Mouse (Mus musculus): ENCODE measurements at regions not wholly inside any gene's neighbourhood (a gene's known extent, or its start where the extent isn't known, plus 50 kb on each side); places are given as distances from the start of the nearest gene placed in this dataset.

GRCm38 (mm10) chr6:7790040-7790439, 54.6 kb upstream of the C1galt1 start:
- Histone ChIP-seq H3K4me2 (no peak overlapping the region), H3K27ac (replicated peaks) (no peak overlapping the region), H3K27me3 (no peaks in the 10 kb centered on the region), H3K4me3 (replicated peaks) (no peak overlapping the region), H3K9ac (no peak overlapping the region), H3K9me3 (replicated peaks) (no peaks in the 10 kb centered on the region), H3K4me1 (replicated peaks) (no peaks in the 10 kb centered on the region), H3K36me3 (replicated peaks) (no peaks in the 10 kb centered on the region)
- 27% methylated on average over 3 of the region's 3 CpGs for WGBS (ENCODE audit: insufficient replicate concordance)
- no peak for ATAC-seq (ENCODE audit: insufficient read depth)

DNA sequence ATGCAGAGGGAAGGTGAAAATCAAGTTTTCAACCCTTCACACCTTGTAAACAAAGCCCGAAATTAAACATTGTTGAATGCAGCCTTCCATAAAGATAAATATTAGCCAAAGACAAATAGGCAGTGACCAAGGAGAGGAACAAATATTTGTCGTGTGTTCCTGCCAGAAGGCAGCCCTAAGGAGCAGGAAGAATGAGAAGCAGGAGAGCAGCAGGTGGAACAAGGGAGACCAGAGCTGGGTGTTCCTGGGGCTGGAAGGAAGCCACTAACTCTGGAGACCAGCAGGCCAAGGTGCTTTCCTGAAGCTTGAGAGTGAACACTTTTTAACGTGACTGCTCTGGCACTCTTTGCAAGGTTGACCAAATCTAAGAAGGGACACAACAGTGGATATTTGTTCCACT, 55.6 kb upstream of the C1galt1 start:
- no peaks in the 10 kb centered on the region for H3K9me3 ChIP-seq (replicated peaks)
- no peak overlapping the region for H3K9ac ChIP-seq
- H3K27ac ChIP-seq (replicated peaks) = no peak overlapping the region
- ATAC-seq (ENCODE audit: insufficient read depth) = no peak
- H3K4me1 ChIP-seq (replicated peaks) = 0 out of 2 replicates have a peak, but pooled peaks cover 2% of the 10 kb centered on the region
- H3K36me3 ChIP-seq (replicated peaks) = no peaks in the 10 kb centered on the region
- H3K4me2 ChIP-seq = no peak overlapping the region
- 56% methylated on average over 3 of the region's 3 CpGs for WGBS (ENCODE audit: insufficient replicate concordance)
- no peak overlapping the region for H3K4me3 ChIP-seq (replicated peaks)
- no peaks in the 10 kb centered on the region for H3K27me3 ChIP-seq

DNA sequence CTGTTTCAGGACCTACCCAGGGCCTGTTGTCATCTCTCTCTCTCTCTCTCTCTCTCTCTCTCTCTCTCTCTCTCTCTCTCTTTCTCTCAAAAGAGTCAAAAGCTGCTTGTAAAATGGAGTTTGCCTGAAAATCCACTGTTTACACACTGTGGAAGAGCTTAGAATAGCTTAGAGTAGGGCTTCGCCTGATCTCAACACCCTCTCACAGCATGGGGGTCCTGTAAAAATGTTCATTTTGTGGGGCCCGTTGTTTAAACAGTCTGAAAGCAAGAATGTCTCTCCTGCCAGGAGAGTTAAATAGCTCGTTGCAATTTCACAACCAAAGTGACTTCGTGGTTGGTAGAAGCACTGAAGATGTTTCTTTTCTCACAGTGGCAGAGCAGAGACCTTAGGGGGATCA, 59.2 kb upstream of the C1galt1 start:
- Histone ChIP-seq H3K27me3 (no peaks in the 10 kb centered on the region), H3K4me1 (replicated peaks) (peaks cover 20% of the 10 kb centered on the region), H3K4me3 (replicated peaks) (no peak overlapping the region), H3K9ac (no peak overlapping the region), H3K4me2 (no peak overlapping the region), H3K27ac (replicated peaks) (no peak overlapping the region), H3K36me3 (replicated peaks) (no peaks in the 10 kb centered on the region), H3K9me3 (replicated peaks) (no peaks in the 10 kb centered on the region)
- no peak for ATAC-seq (ENCODE audit: insufficient read depth)
- 53% methylated on average over 4 of the region's 4 CpGs for WGBS (ENCODE audit: insufficient replicate concordance)

DNA sequence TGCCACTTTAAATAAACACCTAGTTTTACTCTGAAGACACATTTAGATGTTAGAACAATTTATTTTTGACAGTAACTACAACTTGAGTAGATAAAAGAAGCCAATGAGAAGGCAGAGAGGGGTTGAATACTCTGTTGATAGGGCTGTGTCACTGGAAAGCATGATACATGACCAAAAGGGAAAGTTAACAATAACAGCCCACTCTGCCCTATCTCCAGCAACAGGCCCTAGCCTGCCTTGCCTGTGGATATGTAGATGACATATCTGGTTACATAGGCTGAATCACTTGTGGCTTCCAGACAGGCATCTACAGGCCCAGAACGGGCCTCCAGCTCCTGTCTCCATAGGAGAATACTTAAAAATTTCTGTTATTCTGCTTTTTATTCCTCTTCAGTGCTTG, 61.6 kb upstream of the C1galt1 start:
- ATAC-seq (ENCODE audit: insufficient read depth) = peak; percentile 87
- H3K9ac ChIP-seq = no peak overlapping the region
- WGBS (ENCODE audit: insufficient replicate concordance) = 11% methylated on average over 1 of the region's 1 CpGs
- H3K27me3 ChIP-seq = no peaks in the 10 kb centered on the region
- H3K36me3 ChIP-seq (replicated peaks) = no peaks in the 10 kb centered on the region
- no peak overlapping the region for H3K4me3 ChIP-seq (replicated peaks)
- H3K9me3 ChIP-seq (replicated peaks) = no peaks in the 10 kb centered on the region
- H3K27ac ChIP-seq (replicated peaks) = peak overlapping the region; percentile 73
- H3K4me2 ChIP-seq = peak overlapping the region; percentile 21; the same call in 1 of the 2 replicates
- H3K4me1 ChIP-seq (replicated peaks) = peaks cover 41% of the 10 kb centered on the region

DNA sequence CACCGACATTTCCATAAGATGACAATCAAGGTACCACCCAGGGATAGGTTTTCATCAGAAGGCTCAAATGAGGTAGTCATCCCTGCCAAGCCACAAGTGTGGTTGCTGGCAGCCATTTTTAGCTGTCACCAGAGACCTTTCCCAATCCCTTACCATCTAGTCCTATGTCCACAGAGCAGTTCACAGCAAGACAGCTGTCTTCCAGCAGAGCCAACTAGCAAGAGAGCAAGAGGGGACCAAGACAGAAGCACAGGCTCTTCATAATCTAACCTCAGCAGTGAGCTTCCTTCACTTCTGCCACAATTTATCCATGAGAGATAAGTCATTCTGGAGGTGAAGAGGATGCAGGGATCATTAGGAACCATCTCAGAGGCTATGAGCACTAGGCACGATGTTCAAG, 64.7 kb upstream of the C1galt1 start:
- Histone ChIP-seq H3K9me3 (replicated peaks) (no peaks in the 10 kb centered on the region), H3K27me3 (no peaks in the 10 kb centered on the region), H3K4me2 (no peak overlapping the region), H3K27ac (replicated peaks) (no peak overlapping the region), H3K36me3 (replicated peaks) (no peaks in the 10 kb centered on the region), H3K4me3 (replicated peaks) (no peak overlapping the region), H3K9ac (no peak overlapping the region), H3K4me1 (replicated peaks) (peaks cover 47% of the 10 kb centered on the region)
- ATAC-seq (ENCODE audit: insufficient read depth) = no peak
- WGBS (ENCODE audit: insufficient replicate concordance) = 65% methylated on average over 2 of the region's 2 CpGs

DNA sequence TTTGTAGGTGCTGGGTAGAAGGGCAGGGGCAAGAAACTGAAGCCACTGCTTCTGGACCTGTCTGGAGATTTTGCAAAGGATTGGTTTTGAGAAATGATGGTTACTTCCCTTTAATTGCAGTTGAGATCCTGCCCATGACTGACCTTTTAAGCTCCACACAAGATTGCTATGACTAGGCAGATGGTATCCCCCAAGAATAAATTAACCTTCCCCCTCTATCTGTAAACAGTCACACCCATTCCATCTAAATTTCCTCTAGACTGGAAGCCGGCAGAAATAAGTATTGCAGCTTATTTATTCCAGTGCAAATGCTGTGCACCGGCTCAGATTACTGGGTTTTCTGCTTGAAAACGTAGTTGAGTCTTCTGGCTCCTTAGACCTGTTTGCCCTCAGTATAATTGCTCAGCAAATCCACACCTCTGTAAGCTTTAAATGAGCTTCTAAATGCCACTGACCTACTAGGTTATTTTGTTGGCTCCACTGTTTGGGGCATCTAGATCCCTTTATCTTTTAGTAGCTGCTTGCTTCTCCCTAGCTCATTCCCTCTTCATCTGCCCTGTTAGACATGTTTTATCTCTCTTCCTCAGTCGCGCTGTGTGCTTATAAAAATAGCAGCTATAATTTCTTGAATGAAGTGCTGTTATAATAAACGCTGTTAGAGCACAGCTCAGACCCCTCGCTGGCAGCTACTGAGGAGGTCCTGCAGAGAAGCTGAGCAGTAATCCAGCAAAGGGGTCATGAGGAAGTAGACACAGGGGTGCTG, 65.8 kb upstream of the C1galt1 start:
- Histone ChIP-seq H3K9ac (no peak overlapping the region), H3K9me3 (replicated peaks) (no peaks in the 10 kb centered on the region), H3K4me3 (replicated peaks) (peak overlapping the region; percentile 9; the same call in 1 of the 2 replicates), H3K36me3 (replicated peaks) (no peaks in the 10 kb centered on the region), H3K4me1 (replicated peaks) (peaks cover 43% of the 10 kb centered on the region), H3K27me3 (no peaks in the 10 kb centered on the region), H3K27ac (replicated peaks) (peak overlapping the region; percentile 79), H3K4me2 (peak overlapping the region; percentile 57)
- WGBS (ENCODE audit: insufficient replicate concordance) = 22% methylated on average over 7 of the region's 7 CpGs
- peak; percentile 74 for ATAC-seq (ENCODE audit: insufficient read depth)

DNA sequence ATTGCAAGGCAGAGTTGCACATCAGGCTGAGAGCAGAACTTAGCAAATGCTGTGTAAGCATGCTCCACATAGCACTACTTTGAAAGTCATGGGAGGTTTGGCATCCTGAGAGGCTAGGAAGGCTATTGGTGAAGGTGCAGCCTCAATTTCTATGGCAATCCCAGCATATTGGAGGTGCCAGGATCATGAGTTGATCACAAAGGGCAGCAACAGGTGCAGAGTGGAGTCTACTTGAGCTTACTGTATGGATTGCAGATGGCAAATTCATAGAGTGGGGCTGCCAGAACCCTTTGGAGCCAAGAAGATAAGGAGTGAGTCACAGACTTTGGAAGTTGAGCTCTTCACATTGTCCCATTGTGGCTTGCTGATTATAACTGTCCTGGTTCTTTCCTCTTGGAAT, 75.4 kb upstream of the Asns start:
- no peaks in the 10 kb centered on the region for H3K4me1 ChIP-seq (replicated peaks)
- no peaks in the 10 kb centered on the region for H3K9me3 ChIP-seq (replicated peaks)
- H3K27me3 ChIP-seq = no peaks in the 10 kb centered on the region
- no peak overlapping the region for H3K27ac ChIP-seq (replicated peaks)
- no peak for ATAC-seq (ENCODE audit: insufficient read depth)
- no peak overlapping the region for H3K4me2 ChIP-seq
- H3K4me3 ChIP-seq (replicated peaks) = no peak overlapping the region
- no peak overlapping the region for H3K9ac ChIP-seq
- H3K36me3 ChIP-seq (replicated peaks) = no peaks in the 10 kb centered on the region

DNA sequence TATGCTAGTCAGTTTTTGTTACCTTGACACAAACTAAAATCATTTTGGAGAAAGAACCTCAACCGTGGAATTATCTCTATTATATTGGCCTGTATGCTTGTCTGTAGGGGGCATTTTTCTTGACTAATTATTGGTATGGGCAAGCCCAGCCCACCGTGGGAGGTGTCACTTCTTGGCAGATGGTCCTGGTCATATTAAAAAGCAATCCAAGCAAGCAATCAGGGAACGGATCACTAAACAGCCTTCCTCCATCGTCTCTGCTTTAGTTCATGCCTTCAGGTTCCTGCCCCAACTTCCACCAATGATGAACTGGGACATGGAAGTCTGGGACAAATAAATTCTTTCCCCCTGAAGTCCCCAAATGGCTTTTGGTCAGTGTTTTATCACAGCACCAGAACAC, 74.6 kb upstream of the Asns start:
- no peak overlapping the region for H3K4me3 ChIP-seq (replicated peaks)
- no peaks in the 10 kb centered on the region for H3K36me3 ChIP-seq (replicated peaks)
- H3K4me1 ChIP-seq (replicated peaks) = no peaks in the 10 kb centered on the region
- H3K27me3 ChIP-seq = no peaks in the 10 kb centered on the region
- 67% methylated on average over 4 of the region's 4 CpGs for WGBS (ENCODE audit: insufficient replicate concordance)
- H3K9ac ChIP-seq = no peak overlapping the region
- no peak overlapping the region for H3K4me2 ChIP-seq
- no peaks in the 10 kb centered on the region for H3K9me3 ChIP-seq (replicated peaks)
- H3K27ac ChIP-seq (replicated peaks) = no peak overlapping the region
- no peak for ATAC-seq (ENCODE audit: insufficient read depth)

DNA sequence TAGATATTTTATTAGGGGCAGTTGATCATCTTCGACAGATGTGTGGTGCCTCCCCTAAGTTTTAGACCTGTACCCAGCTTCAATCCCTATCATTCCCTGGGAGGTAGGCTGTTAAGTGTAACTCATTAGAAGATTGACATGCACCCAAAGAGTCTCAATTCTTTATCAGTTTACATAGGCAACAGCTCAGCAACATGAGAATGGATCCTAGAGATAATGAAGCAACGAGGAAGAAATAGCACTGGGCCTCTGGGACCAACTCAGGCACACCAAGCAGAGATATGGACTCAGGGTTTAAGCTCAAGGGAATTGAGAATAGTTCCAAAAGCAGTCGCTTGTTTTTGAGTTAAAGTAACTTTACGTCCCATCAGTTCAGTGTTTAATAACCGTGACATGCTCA, 66.3 kb upstream of the Asns start:
- Histone ChIP-seq H3K9me3 (replicated peaks) (no peaks in the 10 kb centered on the region), H3K4me3 (replicated peaks) (no peak overlapping the region), H3K4me1 (replicated peaks) (peaks cover 23% of the 10 kb centered on the region), H3K9ac (no peak overlapping the region), H3K27ac (replicated peaks) (0 out of 2 replicates have a peak overlapping the region, but pooled peaks have one; percentile 2), H3K36me3 (replicated peaks) (no peaks in the 10 kb centered on the region), H3K27me3 (no peaks in the 10 kb centered on the region), H3K4me2 (peak overlapping the region; percentile 8; the same call in 1 of the 2 replicates)
- WGBS (ENCODE audit: insufficient replicate concordance) = 28% methylated on average over 5 of the region's 5 CpGs
- ATAC-seq (ENCODE audit: insufficient read depth) = peak; percentile 95

GRCm38 (mm10) chr6:7753895-7754294, 60.8 kb upstream of the Asns start:
- no peaks in the 10 kb centered on the region for H3K36me3 ChIP-seq (replicated peaks)
- no peak overlapping the region for H3K4me2 ChIP-seq
- H3K9ac ChIP-seq = no peak overlapping the region
- no peaks in the 10 kb centered on the region for H3K9me3 ChIP-seq (replicated peaks)
- no peak overlapping the region for H3K4me3 ChIP-seq (replicated peaks)
- 55% methylated on average over 2 of the region's 2 CpGs for WGBS (ENCODE audit: insufficient replicate concordance)
- H3K27me3 ChIP-seq = no peaks in the 10 kb centered on the region
- no peak for ATAC-seq (ENCODE audit: insufficient read depth)
- H3K27ac ChIP-seq (replicated peaks) = no peak overlapping the region
- peaks cover 4% of the 10 kb centered on the region; the same call in 1 of the 2 replicates for H3K4me1 ChIP-seq (replicated peaks)

- H3K9me3 ChIP-seq (replicated peaks) = no peaks in the 10 kb centered on the region
- H3K36me3 ChIP-seq (replicated peaks) = no peaks in the 10 kb centered on the region
- H3K9ac ChIP-seq = no peak overlapping the region
- H3K27ac ChIP-seq (replicated peaks) = no peak overlapping the region
- ATAC-seq (ENCODE audit: insufficient read depth) = no peak
- no peak overlapping the region for H3K4me3 ChIP-seq (replicated peaks)
- 25% methylated on average over 5 of the region's 5 CpGs for WGBS (ENCODE audit: insufficient replicate concordance)
- no peaks in the 10 kb centered on the region for H3K27me3 ChIP-seq
- no peaks in the 10 kb centered on the region; the same call in 1 of the 2 replicates for H3K4me1 ChIP-seq (replicated peaks)
- no peak overlapping the region for H3K4me2 ChIP-seq
Measured at GRCm38 (mm10) chr6:7752885-7753611, 60.0 kb upstream of the Asns start.

Measured in liver, embryonic 15.5 days (tissue).